Mouse (Mus musculus) gastrocnemius, adult 8-10 months (tissue): Measurements from ENCODE around the gene Kmt5b. TPM values are rescaled to one million over a fixed set of nuclear protein-coding genes. Genes with fewer than 3 reads are reported as not detected.

Experiments used
- total RNA-seq, 4 experiments: library from RNA; stranded (reverse); gene quantifications; 2 replicates each; pipeline ENCODE4 v1.2.4; 2022

Kmt5b gene
- total RNA-seq, 4 experiments from 2014 or later, result 15.5 to 21.3 (median 18.6) TPM

Other genes starting within 250 kb of the Kmt5b start
- gene Ppp6r3, start 191.7 kb upstream of the Kmt5b start, total RNA-seq, result 10 to 100 TPM; 54.6 to 64.5 (median 59.5) TPM
- 10 to 100 TPM; 18.5 to 23.0 (median 19.6) TPM for gene Lrp5, start 80.9 kb upstream of the Kmt5b start, total RNA-seq
- 1 to 10 TPM; 6.4 to 9.8 (median 7.9) TPM for gene 1810055G02Rik, start 59.1 kb upstream of the Kmt5b start, total RNA-seq
- gene Chka, start 84.4 kb downstream of the Kmt5b start, total RNA-seq, result 1 to 10 TPM in 3 of 4 experiments, under 1 TPM in 1; 0.97 to 1.6 (median 1.2) TPM
- gene Tcirg1, start 139.7 kb downstream of the Kmt5b start, total RNA-seq, result 1 to 10 TPM; 2.2 to 5.1 (median 3.0) TPM
- gene Ndufs8, start 145.4 kb downstream of the Kmt5b start, total RNA-seq, result 100 to 1,000 TPM; 222 to 255 (median 235) TPM
- 1 to 10 TPM; 1.0 to 2.6 (median 1.3) TPM for gene Aldh3b1, start 162.4 kb downstream of the Kmt5b start, total RNA-seq
- gene Unc93b1, start 167.8 kb downstream of the Kmt5b start, total RNA-seq, result 1 to 10 TPM; 3.2 to 4.5 (median 3.5) TPM
- gene Aldh3b3, start 191.2 kb downstream of the Kmt5b start, total RNA-seq, result not detected
- under 1 TPM in 3 of 4 experiments, not detected in 1; 0.19 to 0.62 (median 0.52) TPM for gene Aldh3b2, start 204.9 kb downstream of the Kmt5b start, total RNA-seq
- gene Acy3, start 219.1 kb downstream of the Kmt5b start, total RNA-seq, result 1 to 10 TPM; 1.1 to 1.7 (median 1.5) TPM
- gene Tbx10, start 225.3 kb downstream of the Kmt5b start, total RNA-seq, result under 1 TPM in 1 of 4 experiments, not detected in 3; 0.16 TPM
- 10 to 100 TPM; 19.0 to 24.8 (median 22.8) TPM for gene Nudt8, start 233.2 kb downstream of the Kmt5b start, total RNA-seq
- gene Gm49405, start 233.2 kb downstream of the Kmt5b start, total RNA-seq, result under 1 TPM; 0.12 to 0.39 (median 0.15) TPM
- gene Doc2g, start 235.9 kb downstream of the Kmt5b start, total RNA-seq, result 1 to 10 TPM in 1 of 4 experiments, under 1 TPM in 3; 0.36 to 1.2 (median 0.73) TPM
- gene Ndufv1, start 245.4 kb downstream of the Kmt5b start, total RNA-seq, result 100 to 1,000 TPM; 435 to 477 (median 462) TPM